Mouse (Mus musculus) inflammation-experienced regulatory T-cells (primary cell): ENCODE measurements around the gene Nip7. TPM values are rescaled to one million over a fixed set of nuclear protein-coding genes. Genes with fewer than 3 reads are reported as not detected.

Experiments
- polyA plus RNA-seq, 2 experiments: library from polyadenylated mRNA; unstranded; fragments of 100-300 nt; shearing (Covaris generic); gene quantifications; one replicate each; pipeline ENCODE4 v1.2.1; 2017

Gene Nip7
- polyA plus RNA-seq, result 10 to 100 TPM; 77.5 to 81.3 TPM

DNA sequence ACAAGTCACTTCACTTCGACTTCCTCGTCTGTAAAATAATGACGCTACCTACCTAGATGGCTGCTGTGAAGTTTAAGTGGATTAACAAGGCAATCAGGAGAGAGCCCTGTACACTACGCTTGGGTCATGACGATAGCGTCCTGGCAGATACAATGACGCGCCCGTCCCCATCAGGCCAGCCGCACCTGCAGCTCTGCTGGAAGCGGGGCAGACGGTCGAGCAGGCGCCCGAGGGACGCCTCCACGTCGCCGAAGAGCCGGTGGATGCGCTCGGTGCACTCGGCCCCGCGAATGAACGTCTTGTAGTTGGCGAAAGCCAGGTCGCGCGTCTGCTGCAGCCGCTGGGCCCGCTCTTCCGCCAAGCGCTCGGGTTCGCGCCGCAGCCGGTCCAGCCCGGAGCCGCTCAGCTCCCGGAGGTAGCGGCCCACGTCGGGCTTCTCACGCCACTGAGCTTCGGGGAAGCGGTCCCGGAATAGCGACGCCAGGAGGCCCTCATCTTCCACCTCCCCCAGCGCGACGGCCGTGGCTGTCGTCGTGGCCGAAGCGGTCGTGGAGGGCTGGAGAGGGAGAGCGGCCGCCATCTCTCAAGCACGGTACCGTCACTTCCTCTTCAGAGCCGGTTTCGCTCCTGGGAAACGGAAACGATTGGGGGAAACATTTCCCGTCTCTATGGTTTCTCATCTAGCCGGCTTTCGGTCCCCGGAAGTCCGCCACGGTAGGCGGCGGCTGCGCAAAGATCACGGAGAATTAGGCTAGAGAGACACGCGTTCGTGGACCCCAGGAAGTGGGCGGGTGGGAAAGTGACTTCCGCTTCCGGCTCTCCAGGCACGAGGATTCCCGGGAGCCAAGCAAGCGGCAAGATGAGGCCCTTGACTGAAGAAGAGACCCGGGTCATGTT lies at the start of gene Nip7, which contains the start of gene Cog8:
Gene Nip7 (plus strand): TSS at position 802 of the 897 bp plus-strand sequence.
Gene Cog8 (minus strand): TSS at position 614 of the 897 bp plus-strand sequence.

DNA sequence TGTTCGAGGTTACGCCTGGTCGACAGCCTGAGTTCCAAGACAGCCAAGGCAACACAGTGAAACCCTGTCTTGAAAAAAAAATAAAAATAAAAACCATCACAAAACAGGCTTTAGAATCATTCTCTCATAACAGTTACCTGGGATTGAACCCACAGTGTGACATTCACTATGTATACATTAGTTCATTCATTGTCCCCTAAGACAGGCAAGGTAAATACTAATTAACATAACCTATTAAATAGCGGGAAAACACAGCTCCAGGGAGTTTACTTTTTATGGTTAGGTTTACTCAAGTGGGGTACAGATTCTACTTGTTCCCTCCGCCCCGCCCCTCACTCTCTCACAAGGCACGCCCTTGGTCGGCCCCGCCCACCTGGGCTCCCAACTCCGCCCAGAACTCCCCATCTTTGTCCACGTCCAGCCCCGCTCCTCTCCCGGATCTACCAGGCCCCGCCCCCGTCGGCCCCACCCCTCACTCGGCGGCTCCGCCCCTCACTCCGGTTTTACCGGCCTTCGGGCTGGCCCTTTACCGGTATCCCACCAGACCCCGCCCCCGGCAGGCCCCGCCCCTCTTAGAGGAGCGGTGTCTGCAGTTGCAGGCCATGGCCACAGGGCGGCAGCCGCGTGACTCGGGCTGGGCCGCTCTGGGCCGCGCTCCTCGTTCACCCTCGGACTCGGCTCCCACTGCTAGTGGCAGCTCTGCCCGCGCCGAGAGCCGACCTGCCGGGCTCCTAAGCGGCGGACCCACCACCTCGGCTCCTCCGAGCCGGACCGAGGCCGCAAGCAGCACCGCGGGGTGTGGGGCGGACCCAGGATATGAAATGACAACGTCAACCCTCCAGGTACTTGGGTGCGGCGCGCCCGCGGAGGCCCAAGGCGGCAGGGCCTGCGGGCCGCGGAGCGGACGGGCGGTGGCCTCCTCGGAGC lies 25.8 kb upstream of the Nip7 start, which contains the start of gene Vps4a:
Gene Vps4a (plus strand): TSS at position 573 of the 927 bp plus-strand sequence.

DNA sequence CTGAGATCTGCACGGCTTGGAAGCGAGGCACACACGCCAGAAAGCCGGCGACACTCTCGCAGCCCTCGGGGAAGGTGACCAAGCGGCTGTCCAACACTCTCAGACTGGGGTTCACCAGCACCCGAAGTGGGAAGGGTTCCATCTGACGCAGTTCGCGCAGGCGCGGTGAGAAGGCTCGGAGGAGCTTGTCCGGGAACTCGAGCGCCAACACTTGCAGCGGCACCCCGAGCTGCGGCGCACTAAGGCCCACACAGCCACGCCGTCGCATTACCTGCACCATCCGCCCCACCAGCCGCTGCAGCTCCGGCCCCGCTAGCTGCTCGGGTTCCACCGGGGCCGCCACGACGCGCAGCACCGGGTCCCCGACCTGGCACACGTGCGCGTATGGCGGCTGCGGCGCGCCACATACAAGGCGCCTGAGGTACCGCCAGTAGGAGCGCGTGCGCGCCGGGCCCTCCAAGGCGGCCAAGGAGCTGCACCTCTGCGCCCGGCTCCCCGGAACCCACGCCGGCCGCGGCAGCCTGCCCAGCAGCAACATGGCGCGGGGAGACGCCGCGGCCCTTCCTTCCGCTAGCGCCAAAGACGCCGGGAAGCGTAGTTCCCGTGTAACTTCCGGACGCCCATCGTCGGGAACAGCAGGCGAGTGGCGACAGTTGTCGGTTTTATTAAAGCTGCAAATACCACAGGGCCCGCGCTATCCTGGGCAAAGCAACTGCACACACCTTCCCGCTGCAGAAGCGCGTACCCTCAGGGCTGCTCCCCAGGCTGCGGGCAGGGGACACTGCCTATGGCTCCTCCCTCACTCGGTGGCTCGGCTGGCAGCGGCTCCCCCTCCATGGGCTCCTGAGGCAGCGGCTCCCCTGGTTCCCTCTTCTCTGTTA lies 8.4 kb upstream of the Nip7 start, which contains the start of gene Pdf:
Gene Pdf (minus strand): TSS at position 554 of the 881 bp plus-strand sequence.

DNA sequence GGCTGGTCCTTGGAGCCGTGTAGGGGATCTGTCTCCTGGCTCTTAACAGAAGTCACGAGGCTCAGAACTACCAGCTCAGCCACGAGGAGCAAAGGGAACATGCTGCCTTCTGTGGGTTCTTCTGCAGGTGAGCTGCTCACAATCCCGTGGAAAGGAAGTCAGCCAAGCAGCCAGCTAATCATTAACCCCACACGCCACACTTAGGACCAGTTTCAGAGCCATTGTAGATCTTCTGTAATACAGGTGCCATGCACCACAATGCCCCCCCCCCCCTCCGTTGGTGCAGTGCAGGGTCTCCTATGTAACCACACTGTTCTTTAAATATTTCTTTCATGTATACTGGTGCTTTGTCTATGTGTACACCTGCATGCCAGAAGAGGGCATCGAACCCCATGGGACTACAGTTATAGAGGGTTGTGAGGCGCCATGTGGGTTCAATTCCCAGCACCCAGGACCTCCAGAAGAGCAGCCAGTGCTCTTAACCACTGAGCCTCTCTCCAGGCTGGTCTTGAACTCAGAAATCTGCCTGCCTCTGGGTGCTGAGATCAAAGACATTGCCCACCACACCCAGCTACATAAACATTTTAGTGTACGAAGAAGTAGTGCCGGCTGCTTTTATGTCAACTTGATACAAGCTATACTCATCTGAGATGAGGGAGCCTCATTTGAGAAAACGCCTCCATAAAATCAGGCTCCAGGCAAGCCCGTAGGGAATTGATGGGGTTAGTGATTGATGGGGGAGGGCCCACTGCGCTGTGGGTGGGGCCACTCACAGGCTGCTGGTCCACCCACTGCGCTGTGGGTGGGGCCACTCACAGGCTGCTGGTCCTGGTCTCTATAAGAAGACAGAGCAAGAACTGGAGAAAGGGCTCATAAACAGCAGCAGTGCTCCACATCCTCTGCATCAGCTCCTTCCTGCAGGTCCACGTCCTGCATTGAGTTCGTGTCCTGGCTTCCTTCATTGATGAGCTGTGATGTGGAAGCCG lies 9.1 kb downstream of the Nip7 start, which contains the start of gene Tmed6:
Gene Tmed6 (minus strand): TSS at position 134 of the 986 bp plus-strand sequence.

DNA sequence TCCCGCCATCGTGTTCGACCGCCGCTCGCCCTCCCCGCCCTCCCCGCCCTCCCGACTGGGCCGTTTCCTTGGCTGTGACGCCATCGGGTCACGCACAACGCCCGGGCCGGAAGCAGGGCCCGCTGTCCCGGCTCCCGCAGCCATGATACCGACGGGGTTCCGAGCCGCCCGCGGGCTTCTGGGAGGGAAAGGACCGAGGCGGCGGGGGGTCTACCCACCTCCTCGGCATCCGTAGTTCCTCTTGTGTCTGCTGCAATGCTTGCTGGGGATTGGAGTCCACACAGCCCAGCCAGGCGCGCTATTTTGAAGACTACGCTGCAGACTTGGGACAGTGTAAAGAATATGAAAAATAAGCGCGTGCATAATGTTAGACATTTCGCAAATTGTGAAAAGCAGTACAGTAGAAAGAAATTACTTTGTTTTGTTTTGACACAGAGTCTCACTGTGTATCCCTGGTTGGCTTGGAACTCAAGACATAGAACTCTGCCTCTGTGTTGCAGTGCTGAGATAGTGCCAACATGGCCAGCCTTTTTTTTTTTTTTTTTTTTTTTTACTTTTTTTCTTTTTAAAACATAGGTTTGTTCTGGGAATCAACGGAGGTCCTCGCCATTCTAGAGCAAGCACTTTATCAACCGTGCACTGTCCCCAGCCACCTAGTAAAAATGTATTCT lies 39.8 kb downstream of the Nip7 start, which contains the start of gene Terf2:
Gene Terf2 (minus strand): TSS at position 182 of the 671 bp plus-strand sequence.

Other genes with a start within 250 kb of the Nip7 start
- not detected for gene Has3, start 186.6 kb upstream of the Nip7 start, polyA plus RNA-seq
- gene Utp4, start 163.2 kb upstream of the Nip7 start, polyA plus RNA-seq, result 10 to 100 TPM; 42.5 to 50.1 TPM
- 10 to 100 TPM; 13.6 to 26.4 TPM for gene Sntb2, start 121.1 kb upstream of the Nip7 start, polyA plus RNA-seq
- gene Vps4a, start 25.7 kb upstream of the Nip7 start, polyA plus RNA-seq, result 10 to 100 TPM; 62.3 to 79.2 TPM
- 10 to 100 TPM; 12.5 to 18.0 TPM for gene Pdf, start 8.3 kb upstream of the Nip7 start, polyA plus RNA-seq
- 10 to 100 TPM; 61.4 to 84.2 TPM for gene Cog8, start 188 bp upstream of the Nip7 start, polyA plus RNA-seq
- gene Tmed6, start 8.8 kb downstream of the Nip7 start, polyA plus RNA-seq, result under 1 TPM in 1 of 2 experiments, not detected in 1; 0.88 TPM
- gene Terf2, start 39.7 kb downstream of the Nip7 start, polyA plus RNA-seq, result 10 to 100 TPM; 25.2 to 25.7 TPM
- 10 to 100 TPM; 64.5 to 69.2 TPM for gene Cyb5b, start 93.8 kb downstream of the Nip7 start, polyA plus RNA-seq
- gene Nfat5, start 236.6 kb downstream of the Nip7 start, polyA plus RNA-seq, result 10 to 100 TPM; 13.9 to 25.4 TPM